Mouse (Mus musculus) hindbrain, postnatal 0 days (tissue): ENCODE results near the gene Ccdc12. TPM values are rescaled to one million over a fixed set of nuclear protein-coding genes. Genes with fewer than 3 reads are reported as not detected.
A peak's percentile ranks its signal among the peaks of the same experiment; 100 is the strongest.

Experiments
- ATAC-seq: fragments of 200-750 bp; cut with Nextera tagmentation; 2 replicates; pipeline ENCODE4 v1.8.0; 2017; ENCODE audit warnings: mild to moderate bottlenecking, moderate TSS enrichment, moderate library complexity
- DNase-seq: peaks from one replicate; pipeline ENCODE4 v3.0.0-alpha.2; 2015; ENCODE audit warnings: low spot score
- H3K27ac ChIP-seq: fragments of 300-500 bp; sonication (generic); 2 replicates; pipeline ENCODE4 v1.5.1; 2014; ENCODE audit warnings: mild to moderate bottlenecking
- H3K27me3 ChIP-seq: fragments of 300-500 bp; sonication (generic); 2 replicates; pipeline ENCODE4 v1.6.1; 2014; ENCODE audit warnings: low read length, mixed read lengths; ENCODE audit not compliant: insufficient read depth
- H3K36me3 ChIP-seq: fragments of 300-500 bp; sonication (generic); 2 replicates; pipeline ENCODE4 v1.6.1; 2014; ENCODE audit warnings: low read length, mixed read lengths; ENCODE audit not compliant: insufficient read depth
- H3K4me1 ChIP-seq: fragments of 300-500 bp; sonication (generic); 2 replicates; pipeline ENCODE4 v1.6.1; 2014; ENCODE audit warnings: antibody characterized with exemption, low read length, mixed read lengths; ENCODE audit not compliant: insufficient read depth
- H3K4me2 ChIP-seq: fragments of 300-500 bp; sonication (generic); 2 replicates; pipeline ENCODE4 v1.6.1; 2014; ENCODE audit warnings: low read depth, mild to moderate bottlenecking, low read length, moderate library complexity, mixed read lengths
- H3K4me3 ChIP-seq: fragments of 300-500 bp; sonication (generic); 2 replicates; pipeline ENCODE4 v1.5.1; 2014; ENCODE audit warnings: low read length
- H3K9ac ChIP-seq: fragments of 300-500 bp; sonication (generic); replicated peaks from 2 replicates; pipeline ENCODE4 v1.6.1; 2014; ENCODE audit warnings: mild to moderate bottlenecking, low read length, moderate library complexity, mixed read lengths
- H3K9me3 ChIP-seq: fragments of 300-500 bp; sonication (generic); 2 replicates; pipeline ENCODE4 v1.6.1; 2016; ENCODE audit warnings: low read length, mixed read lengths
- CTCF ChIP-seq: IDR thresholded peaks from 2 replicates; pipeline ENCODE4 v1.5.1; 2016; ENCODE audit warnings: antibody characterized with exemption, control low read depth, low read depth
- WGBS: fragments of 180-500 bp; shearing (Covaris S2); extraction: QIAGEN DNeasy Blood & Tissue Kit; methylation state at CpG from one replicate; pipeline ENCODE4 v1.1.7; 2014; 5-methylcytosine and 5-hydroxymethylcytosine counted together
- polyA plus RNA-seq: library from polyadenylated mRNA; unstranded; fragments of >200 nt; fragmentation: Nextera tagmentation; extraction: Ambion mirVana; gene quantifications from 2 replicates; pipeline ENCODE4 v1.2.1, GENCODE M21; 2015
- total RNA-seq: library from RNA; depleted of rRNA; stranded (reverse); fragments of >200 nt; gene quantifications from 2 replicates; pipeline ENCODE4 v1.2.3, GENCODE M21; 2014

Gene Ccdc12
- total and polyA plus RNA-seq, 2 experiments from 2014 or later: 17.0 to 113 TPM

GRCm38 (mm10) chr9:110733102-110733501, 76.8 kb downstream of the Ccdc12 start:
- Histone ChIP-seq H3K27me3 (0 out of 2 replicates have a peak, but pooled peaks cover 2% of the 10 kb centered on the region), H3K36me3 (no peaks in the 10 kb centered on the region), H3K9ac (peak overlapping the region; percentile 17; the same call in 1 of the 2 replicates), H3K27ac (peak overlapping the region; percentile 26; the same call in 1 of the 2 replicates), H3K4me1 (peaks cover 8% of the 10 kb centered on the region), H3K4me2 (peak overlapping the region; percentile 73), H3K4me3 (peak overlapping the region; percentile 41), H3K9me3 (no peaks in the 10 kb centered on the region)
- 9% methylated on average over 8 of the region's 8 CpGs for WGBS
- ATAC-seq: no peak
- TF ChIP-seq CTCF: no peak
- DNase-seq: no peak

GRCm38 (mm10) chr9:110734154-110734553, 77.9 kb downstream of the Ccdc12 start:
- WGBS: 81% methylated on average over 7 of the region's 7 CpGs
- no peak for ATAC-seq
- Histone ChIP-seq H3K4me2 (no peak overlapping the region), H3K4me1 (peaks cover 8% of the 10 kb centered on the region), H3K4me3 (no peak overlapping the region), H3K36me3 (no peaks in the 10 kb centered on the region), H3K27me3 (0 out of 2 replicates have a peak, but pooled peaks cover 2% of the 10 kb centered on the region), H3K9me3 (no peaks in the 10 kb centered on the region), H3K9ac (no peak overlapping the region), H3K27ac (no peak overlapping the region)
- TF ChIP-seq CTCF: no peak
- DNase-seq: no peak

- 0 out of 2 replicates have a peak, but pooled peaks cover 2% of the 10 kb centered on the region for H3K27me3 ChIP-seq
- H3K4me1 ChIP-seq: peaks cover 8% of the 10 kb centered on the region
- H3K9ac ChIP-seq: no peak overlapping the region
- DNase-seq (peak; percentile 39), ATAC-seq (peak; percentile 65)
- no peaks in the 10 kb centered on the region for H3K36me3 ChIP-seq
- H3K4me2 ChIP-seq: no peak overlapping the region
- peak overlapping the region; percentile 41; the same call in 1 of the 2 replicates for H3K27ac ChIP-seq
- H3K9me3 ChIP-seq: no peaks in the 10 kb centered on the region
- no peak overlapping the region for H3K4me3 ChIP-seq
- TF ChIP-seq CTCF: peak; percentile 4; the same call in 1 of the 2 replicates
- WGBS: 34% methylated on average over 9 of the region's 9 CpGs
Observed at GRCm38 (mm10) chr9:110736362-110736761, 80.1 kb downstream of the Ccdc12 start.

- H3K36me3 ChIP-seq: no peaks in the 10 kb centered on the region
- no peak overlapping the region for H3K4me3 ChIP-seq
- DNase-seq: no peak
- no peak overlapping the region for H3K4me2 ChIP-seq
- no peaks in the 10 kb centered on the region for H3K27me3 ChIP-seq
- H3K27ac ChIP-seq: no peak overlapping the region
- no peaks in the 10 kb centered on the region for H3K9me3 ChIP-seq
- WGBS: 37% methylated on average over 1 of the region's 1 CpGs
- ATAC-seq: no peak
- no peak overlapping the region for H3K9ac ChIP-seq
- TF ChIP-seq CTCF: peak; percentile 47
- H3K4me1 ChIP-seq: peaks cover 4% of the 10 kb centered on the region
Observed at GRCm38 (mm10) chr9:110738054-110738453, 81.8 kb downstream of the Ccdc12 start.

GRCm38 (mm10) chr9:110739961-110740360, 83.7 kb downstream of the Ccdc12 start:
- WGBS: 91% methylated on average over 7 of the region's 7 CpGs
- H3K9ac ChIP-seq: no peak overlapping the region
- DNase-seq (no peak), ATAC-seq (no peak)
- no peak overlapping the region for H3K4me3 ChIP-seq
- no peak overlapping the region for H3K4me2 ChIP-seq
- H3K4me1 ChIP-seq: no peaks in the 10 kb centered on the region
- no peak overlapping the region for H3K27ac ChIP-seq
- no peak for TF ChIP-seq CTCF
- no peaks in the 10 kb centered on the region for H3K27me3 ChIP-seq
- no peaks in the 10 kb centered on the region for H3K36me3 ChIP-seq
- H3K9me3 ChIP-seq: no peaks in the 10 kb centered on the region

- Histone ChIP-seq H3K36me3 (no peaks in the 10 kb centered on the region), H3K4me2 (peak within 1 kb of the TSS; percentile 67), H3K4me3 (peak within 1 kb of the TSS; percentile 46), H3K27me3 (no peaks in the 10 kb centered on the region), H3K9ac (peak within 1 kb of the TSS; percentile 51), H3K4me1 (no peaks in the 10 kb centered on the region), H3K27ac (no peak within 1 kb of the TSS), H3K9me3 (no peaks in the 10 kb centered on the region)
- 5% methylated on average over 17 of the region's 17 CpGs for WGBS
- ATAC-seq: no peak
- TF ChIP-seq CTCF: no peak
- DNase-seq: no peak
Observed at GRCm38 (mm10) chr9:110741711-110742294, 85.5 kb downstream of the Ccdc12 start, which contains the start of gene Myl3. Gene Myl3, plus strand, starts transcription at chr9:110741861.

- Histone ChIP-seq H3K27ac (no peak overlapping the region), H3K4me1 (no peaks in the 10 kb centered on the region), H3K9ac (peak overlapping the region; percentile 51), H3K4me3 (peak overlapping the region; percentile 46), H3K9me3 (no peaks in the 10 kb centered on the region), H3K27me3 (no peaks in the 10 kb centered on the region), H3K4me2 (peak overlapping the region; percentile 67), H3K36me3 (no peaks in the 10 kb centered on the region)
- DNase-seq (peak; percentile 50), ATAC-seq (peak; percentile 73)
- TF ChIP-seq CTCF: no peak
- under 1% methylated on average over 41 of the region's 71 CpGs for WGBS
Observed at GRCm38 (mm10) chr9:110742295-110742950, 86.1 kb downstream of the Ccdc12 start.
